Mouse (Mus musculus): ENCODE measurements around the gene Zfp830.

Zfp830 gene

DNA sequence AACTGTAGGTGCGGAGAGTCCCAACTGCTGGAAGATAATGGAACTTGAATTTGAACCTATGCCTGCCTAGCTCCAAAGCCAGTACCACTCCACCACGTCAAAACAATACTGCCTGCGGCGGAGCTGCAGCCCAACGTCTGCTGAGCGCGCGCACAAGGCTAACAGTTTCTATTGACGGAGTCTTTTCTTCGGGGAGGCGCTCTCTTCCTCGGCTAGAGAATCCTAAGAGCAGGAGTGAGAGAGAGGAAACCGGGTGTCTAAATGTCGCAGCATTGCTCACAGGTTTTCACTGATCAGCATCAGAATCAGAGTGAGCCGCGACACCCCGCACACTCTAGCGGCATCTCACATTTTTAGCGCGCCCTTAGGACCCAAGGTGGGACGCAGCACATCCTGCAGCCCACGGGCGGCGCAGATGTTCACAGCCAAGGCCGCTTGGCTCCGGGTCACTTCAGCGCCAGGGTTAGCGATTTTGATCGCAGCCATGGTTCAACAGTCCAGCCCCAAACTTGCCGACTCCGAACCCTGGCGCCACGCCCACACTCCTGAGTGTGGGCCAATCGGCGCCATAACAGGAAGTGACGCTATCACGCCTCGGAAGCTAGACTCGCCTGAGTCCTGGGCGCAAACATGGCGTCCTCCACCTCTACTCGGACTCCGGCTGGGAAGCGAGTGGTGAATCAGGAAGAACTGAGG is at the start of gene Zfp830, which contains the start of gene Cct6b:
Gene Zfp830, plus strand, starts transcription at position 604 of the 696 bp plus-strand sequence.
Gene Cct6b, minus strand, starts transcription at position 580 of the 696 bp plus-strand sequence.
- peak; percentile 93 to 95 for DNase-seq

DNA sequence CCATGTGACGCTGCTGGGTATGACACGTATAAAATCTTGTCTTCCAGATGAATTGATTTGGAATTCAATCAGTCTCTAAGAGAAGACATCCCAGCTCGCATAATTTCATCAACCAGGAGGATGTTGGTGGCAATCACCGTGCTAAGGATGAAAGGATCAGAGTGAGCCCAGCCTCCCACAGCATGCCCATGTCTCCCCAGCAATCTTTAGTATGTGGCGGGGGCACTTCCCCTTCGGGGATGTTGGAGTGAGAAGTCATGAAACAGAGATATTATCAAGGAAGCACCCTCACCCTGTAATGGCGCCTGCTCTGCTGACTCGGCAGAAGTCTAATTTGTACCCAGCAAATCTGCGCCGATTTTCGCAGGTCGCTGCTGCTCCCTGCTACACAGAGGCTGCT is 44.9 kb upstream of the Zfp830 start:
- DNase-seq = no peak

DNA sequence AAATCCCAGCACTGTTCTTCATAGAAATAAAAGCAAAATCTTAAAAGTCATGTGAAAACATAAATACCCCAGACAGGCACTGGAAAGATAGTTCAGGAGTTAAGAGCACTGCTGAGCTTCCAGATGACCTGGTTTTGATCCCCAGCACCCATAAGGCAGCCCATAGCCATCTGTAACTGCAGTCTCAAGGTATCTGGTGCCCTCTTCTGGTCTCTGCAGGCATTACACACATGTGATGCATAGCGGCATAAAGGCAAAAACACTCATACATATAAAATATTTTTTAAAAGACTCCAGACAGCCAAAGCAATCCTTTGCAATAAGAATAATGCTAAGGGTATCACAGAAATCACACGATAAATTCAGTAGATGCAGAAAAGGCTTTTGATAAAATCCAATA is 37.3 kb upstream of the Zfp830 start:
- DNase-seq = no peak

DNA sequence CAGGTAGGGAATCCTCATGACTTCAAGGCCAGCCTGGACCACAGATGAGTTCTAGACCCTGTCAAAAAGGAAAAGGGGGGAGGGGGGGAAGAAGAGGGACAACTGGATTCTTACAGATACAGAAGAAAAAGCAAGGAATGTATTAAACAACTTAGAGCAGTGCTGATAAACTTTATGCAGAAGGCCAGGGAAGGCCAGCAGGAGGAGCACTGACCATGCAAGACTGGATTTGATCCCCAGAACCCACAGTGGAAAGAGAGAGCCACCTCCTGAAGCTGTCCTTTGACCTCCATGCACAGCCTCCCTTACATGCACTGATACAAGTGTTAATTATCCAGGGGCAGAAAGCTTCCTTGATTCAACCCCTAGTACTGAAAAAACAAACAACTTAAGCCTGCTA is 29.9 kb upstream of the Zfp830 start:
- peak in 1 of 2 experiments; percentile 15 for DNase-seq

DNA sequence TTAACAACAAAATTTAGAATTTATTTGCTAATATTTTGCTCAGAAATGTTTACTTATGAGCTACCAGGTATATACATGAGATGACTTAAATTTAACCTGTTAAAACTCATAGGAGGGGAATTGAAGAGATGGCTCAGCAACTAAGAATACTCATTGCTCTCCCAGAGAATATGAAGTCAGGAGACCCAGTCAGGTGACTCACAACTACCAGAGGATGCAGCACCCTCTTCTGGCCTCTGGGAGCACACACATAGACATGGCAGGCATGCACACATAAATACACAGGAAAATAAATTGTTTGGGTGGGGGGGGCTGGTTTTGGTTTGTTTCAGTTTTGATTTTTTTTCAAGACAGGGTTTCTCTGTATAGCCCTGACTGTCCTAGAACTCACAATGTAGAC is 25.1 kb upstream of the Zfp830 start:
- DNase-seq = no peak

DNA sequence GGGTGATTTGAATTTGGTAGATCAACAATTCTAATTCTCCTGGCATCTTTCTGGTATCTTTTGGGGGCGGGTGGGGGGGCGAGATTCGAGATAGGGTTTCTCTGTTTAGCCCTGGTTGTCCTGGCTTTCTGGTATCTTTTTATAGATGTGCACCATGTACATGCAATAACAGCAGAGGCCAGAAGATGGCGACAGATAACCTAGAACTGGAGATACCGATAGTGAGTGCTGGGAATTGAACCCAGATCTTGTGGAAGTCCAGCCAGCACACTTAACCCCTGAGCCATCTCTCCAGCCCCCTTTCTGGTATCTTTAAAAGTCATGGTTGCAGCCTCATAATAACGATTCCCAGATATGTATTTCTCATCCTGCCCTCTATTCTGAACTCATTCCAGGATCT is 18.0 kb upstream of the Zfp830 start:
- DNase-seq = peak; percentile 4 to 56

DNA sequence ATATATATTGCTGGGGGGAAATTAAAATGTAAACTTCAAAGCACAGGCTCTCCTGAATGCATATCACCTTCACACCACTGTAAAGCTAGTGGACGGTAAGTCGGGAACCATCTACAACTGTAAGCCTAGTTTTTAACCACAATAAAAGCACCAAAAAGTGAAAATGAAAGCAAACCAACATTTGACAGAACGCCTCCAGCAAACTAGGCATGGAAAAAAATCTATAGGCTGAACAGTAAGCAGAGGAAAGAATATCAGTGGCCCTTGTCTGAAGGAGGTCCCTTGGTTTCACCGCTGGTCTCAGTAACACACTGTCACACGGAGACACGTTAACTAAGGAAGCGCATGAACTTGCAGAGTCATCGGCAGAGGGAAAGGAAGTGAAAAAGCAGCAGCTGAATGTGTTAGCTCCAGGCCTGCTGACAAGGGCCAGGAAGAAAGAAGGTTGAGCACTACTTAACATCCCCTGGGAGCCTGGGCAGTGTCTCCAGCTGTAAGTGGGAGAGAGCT is 17.2 kb upstream of the Zfp830 start:
- DNase-seq = peak; percentile 2 to 17

DNA sequence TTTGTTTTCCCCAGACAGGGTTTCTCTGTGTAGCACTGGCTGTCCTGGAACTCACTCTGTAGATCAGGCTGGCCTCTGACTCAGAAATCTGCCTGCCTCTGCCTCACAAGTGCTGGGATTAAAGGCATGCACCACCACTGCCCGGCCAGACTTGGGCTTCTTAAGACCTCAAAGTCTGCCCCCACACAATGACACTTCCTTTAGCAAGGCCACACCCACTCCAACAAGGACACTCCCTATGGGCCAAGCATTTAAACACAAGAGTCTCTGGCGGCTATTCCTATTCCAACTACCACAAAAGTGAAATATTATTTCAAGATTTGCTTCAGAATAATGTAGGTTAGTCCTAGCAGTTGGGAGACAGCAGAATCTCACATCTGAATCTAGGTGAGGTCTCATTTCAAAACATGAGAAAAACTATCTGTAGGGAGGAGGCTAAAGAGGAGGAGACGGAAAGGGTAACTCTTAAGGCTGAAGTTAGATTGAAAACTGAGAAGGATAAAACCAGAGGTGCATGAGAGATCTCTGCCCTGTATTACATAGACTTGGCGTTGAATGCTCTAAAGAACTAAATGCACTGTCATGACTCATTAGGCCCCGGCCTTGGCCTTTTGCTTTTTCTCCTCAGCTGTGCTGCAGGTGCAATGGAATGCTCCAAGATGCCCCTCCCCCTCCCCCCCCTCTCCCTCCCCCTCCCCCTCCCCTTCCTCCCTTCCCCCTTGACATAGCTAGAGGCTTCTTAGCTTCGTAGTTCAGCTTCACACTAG is 11.6 kb upstream of the Zfp830 start:
- no peak for DNase-seq

DNA sequence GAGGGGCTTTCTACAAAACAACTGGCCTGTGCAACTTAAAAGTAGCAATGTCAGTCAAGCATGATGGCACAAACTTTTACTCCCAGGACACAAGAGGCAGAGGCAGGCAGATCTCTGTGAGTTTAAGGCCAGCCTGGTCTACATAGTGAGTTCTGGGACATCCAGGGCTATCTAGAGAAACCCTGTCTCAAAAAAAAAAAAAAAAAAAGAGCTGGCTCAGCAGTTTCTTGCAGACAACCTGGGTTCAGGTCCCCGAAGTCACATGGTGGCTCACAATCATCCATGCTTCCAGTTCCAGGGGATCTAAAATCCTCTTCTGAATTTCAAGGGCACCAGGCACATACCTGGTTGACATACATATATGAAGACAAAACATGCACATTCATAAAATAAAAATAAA is 8.2 kb upstream of the Zfp830 start:
- DNase-seq = no peak

DNA sequence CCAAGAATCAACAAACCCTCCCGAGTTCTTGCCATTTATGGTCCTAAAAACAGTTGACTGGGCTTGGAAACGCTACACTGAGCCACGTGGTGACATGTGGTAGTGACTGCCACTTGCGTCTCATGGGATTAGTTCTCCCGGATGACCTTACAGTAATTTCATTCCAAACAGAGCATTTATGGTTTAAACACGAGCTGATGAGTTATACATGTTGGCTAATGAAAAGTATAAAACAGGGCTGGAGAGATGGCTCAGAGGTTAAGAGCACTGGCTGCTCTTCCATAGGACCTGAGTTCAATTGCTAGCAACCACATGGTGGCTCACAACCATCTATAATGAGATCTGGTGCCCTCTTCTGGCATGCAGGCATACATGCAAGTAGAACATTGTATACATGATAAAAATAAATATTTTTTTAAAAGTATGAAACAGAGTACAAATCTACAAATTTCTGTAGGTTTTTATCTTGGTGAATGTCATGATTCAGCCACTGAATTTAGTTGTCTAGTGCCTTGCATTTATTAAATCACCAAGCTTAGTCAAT is 1.8 kb upstream of the Zfp830 start:
- DNase-seq = no peak

DNA sequence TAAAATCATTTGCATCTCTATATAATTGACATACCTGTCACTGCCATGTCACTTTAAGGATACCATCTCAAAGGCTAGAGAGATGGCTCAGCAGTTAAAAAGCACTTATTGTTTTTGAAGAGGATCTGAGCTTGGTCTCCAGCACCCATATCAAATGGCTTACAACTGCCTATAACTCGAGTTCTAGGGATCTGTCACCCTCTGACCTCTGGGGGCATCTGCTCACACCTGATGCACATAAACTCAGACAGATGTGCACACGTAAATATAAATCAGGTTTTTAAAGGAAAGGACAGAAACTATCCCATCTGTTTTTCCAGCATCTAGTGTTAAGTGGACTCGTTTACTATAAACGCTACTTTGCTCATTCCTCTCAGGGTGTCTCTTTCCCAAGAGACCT is 884 bp upstream of the Zfp830 start:
- no peak for DNase-seq

DNA sequence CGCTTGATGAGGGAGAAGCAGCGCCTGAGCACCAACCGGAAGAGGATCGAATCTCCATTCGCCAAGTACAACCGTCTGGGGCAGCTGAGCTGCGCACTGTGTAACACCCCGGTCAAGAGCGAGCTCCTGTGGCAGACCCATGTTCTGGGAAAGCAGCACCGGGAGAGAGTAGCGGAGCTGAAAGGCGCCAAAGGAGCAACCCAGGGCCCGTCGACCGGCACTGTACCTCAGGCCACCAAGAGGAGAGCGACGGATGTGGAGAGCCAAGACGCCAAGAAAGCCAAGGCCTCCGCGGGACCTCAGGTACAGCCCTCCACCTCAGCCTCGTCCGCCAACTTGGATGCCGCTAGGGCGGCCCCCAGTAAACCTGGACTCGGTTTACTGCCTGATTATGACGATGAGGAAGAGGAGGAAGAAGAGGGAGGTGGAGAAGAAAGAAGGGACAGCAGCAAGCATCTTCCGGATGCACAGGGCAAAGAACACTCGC is 336 bp downstream of the Zfp830 start:
- DNase-seq = no peak

DNA sequence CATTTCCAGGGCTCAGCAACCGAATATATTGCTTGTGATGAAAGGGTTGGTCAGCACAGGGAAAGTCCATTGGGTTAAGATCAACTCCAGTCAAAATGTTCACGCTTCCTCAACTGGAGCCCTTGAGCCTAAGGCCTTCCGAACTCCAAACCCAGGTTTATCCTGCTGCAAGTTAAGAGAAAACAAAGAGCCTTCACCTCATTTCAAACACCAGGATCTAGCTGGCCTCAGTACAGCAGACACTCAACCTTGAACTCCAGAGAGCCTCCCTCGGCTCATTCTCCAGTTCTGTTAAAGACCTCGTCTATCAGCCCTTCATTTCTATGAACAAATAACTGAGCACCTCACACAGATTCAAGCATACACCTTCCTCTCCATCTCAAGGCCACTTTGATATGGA is 16.0 kb downstream of the Zfp830 start:
- no peak for DNase-seq

DNA sequence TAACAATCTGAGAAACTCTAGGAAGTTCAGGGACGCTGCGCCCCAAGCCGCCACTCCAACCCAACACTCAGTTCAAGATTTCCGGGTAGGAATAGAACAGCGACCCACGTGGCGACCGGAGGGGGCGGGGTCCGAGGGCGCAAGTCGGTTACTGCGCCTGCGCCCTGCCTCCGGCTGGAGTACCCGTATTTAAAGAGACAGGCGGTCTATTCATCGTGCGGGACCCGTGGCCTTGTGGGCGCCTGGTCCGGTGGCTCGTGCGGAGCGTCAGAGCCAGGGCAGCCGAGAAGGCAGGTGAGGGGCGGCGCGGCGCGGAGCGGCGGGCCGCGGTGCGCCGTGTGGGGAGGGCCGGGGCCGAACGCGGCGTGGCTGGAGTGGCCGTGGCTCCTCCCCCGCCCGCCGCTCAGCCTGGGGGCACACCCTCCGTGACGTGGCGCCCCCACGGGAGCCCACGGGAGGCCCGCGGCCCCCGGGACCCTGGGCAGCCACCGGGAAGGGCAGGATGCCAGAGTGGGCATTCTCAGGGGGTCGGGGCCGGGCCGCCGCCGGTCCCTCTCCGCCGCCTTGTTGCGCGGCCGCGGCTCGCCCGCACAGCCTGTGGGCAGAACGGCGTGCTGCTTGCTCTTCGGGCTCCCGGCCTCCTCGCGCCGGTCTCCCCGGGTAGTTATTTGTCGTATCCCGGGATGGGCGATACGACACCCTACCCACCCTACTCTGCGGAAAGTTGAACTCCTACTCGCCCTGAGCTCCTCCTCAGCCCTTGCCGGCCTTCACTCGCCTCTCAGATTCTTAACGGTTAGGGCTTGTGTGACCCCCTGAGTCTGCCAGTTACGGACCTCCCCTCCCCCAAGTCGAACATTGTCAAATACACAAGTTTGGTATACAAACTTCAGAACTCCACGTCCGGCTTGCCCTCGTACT is 17.1 kb downstream of the Zfp830 start, which contains the start of gene Lig3:
Gene Lig3, plus strand, starts transcription at position 126 of the 921 bp plus-strand sequence.
- peak; percentile 94 to 96 for DNase-seq

DNA sequence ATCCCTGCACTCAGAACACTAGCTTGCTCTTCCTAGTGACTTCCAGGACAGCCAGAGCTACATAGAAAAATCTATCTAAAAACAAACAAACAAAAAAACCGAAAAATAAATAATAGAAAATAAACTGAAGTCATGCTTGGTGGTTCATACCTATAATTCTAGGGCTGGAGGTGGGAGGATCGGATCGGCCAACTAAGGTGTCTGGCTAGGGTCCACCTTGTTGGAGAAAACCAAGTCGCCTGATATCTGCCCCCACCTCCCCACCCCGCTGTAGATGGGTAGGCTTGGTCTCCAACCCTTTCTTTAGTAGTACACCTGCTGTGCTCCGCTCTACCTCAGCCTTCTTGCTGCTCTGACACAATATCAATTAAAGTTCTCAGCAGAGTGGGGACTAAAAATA is 18.1 kb downstream of the Zfp830 start:
- DNase-seq = no peak

DNA sequence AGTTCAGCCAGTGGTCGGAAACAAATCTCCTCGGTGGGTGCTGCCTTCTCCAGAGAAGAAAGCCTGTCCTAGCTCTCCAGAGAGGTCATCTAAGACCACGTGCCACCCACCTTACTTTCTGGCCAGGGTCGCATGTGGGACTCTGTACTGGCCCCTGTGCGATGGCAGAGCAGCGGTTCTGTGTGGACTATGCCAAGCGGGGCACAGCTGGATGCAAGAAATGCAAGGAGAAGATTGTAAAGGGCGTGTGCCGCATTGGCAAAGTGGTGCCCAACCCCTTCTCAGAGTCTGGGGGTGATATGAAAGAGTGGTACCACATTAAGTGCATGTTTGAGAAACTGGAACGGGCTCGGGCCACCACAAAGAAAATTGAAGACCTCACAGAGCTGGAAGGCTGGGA is 19.3 kb downstream of the Zfp830 start:
- DNase-seq = no peak

DNA sequence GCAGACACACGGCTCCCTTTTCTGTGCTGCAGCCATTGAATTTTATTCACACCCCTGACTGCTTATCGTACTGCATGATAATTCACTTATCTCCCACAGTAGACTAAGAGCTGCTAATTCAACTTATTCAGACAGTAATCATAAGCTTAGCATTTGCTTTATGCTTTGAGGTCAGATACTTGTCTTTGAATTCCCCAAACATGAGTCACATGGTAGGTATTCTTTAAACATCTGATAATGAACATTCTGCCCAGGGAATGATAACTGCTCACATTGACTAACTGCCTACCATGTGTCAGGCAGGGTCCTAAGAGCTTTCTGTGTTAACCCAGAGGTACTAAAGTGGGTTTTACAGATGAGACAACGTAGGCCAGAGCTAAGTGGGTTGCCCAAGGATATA is 42.5 kb downstream of the Zfp830 start:
- no peak for DNase-seq

DNA sequence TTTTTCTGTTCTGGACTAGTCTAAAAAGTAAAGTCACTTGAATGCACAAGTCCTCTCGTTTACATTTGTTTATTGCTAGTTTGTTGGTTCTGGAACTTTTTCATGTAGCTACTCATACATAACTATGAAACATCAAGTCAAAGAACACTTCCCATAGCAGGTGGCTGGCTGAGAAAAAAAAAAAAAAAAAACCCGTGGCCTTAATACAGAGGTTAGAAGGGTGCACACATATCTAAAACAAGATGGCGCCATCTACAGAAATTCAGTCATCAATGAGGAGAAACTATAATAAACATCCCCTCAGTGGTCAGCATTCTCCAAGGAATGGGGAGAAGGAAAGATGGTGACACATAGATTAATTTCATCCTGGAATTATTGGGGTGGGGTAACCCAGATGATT is 43.2 kb downstream of the Zfp830 start:
- DNase-seq = no peak

DNA sequence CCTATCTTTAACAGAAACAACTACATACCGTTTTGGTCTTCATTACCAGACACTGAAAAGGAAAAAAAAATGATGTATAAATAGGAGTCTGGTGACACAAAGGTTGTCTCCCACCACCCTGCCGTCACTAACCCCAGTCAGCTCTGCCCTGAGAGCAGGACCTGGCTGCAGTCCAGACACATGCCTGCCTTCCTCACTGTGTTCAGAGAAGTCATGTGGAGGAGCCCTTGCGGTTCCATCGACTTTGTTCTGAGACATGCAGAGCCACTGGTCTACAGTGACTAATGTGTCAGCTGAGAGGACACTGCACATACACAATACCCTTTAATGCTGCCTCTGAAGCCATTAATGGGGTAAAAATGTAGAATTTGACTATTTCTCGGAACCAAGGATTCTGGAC is 44.3 kb downstream of the Zfp830 start:
- no peak for DNase-seq

Data from kidney, adult 8-10 months (tissue).